Mouse (Mus musculus): ENCODE results near the gene Il2. TPM values are rescaled to one million over a fixed set of nuclear protein-coding genes. Genes with fewer than 3 reads are reported as not detected.

Gene Il2
- total RNA-seq (2023) = not detected in 2 replicates

GRCm38 (mm10) chr3:37125655-37126054 is at the start of gene Il2:
Il2 (minus strand) TSS chr3:37125959.

Other genes starting within 250 kb of the Il2 start
- not detected in 2 replicates for gene Adad1, start 62.4 kb downstream of the Il2 start, total RNA-seq (2023)
- not detected in 2 replicates for gene Il21, start 106.7 kb upstream of the Il2 start, total RNA-seq (2023)
- 0.16 and 0.57 TPM in 2 replicates for gene Bbs12, start 186.6 kb upstream of the Il2 start, total RNA-seq (2023)
- gene Cetn4, start 186.7 kb upstream of the Il2 start, total RNA-seq (2023) = 1.1 TPM in 1 of 2 replicates, not detected in the other
- not detected in 2 replicates for gene Fgf2, start 222.4 kb upstream of the Il2 start, total RNA-seq (2023)